Mouse (Mus musculus) cerebellum, adult 2 months (tissue): ENCODE data around the gene Ddx31. TPM values are rescaled to one million over a fixed set of nuclear protein-coding genes. Genes with fewer than 3 reads are reported as not detected.

Experiments
- DNase-seq, 2 experiments: peaks; one replicate each; pipeline ENCODE4 v3.0.0; 2021
- H3K27ac ChIP-seq: fragments of 200-500 bp; 2 replicates; pipeline ENCODE4 v1.5.1; 2012; ENCODE audit warnings: low read length, control low read depth, inconsistent platforms; ENCODE audit not compliant: insufficient read depth
- H3K27me3 ChIP-seq: fragments of 200-500 bp; 2 replicates; pipeline ENCODE4 v1.6.1; 2012; ENCODE audit warnings: inconsistent platforms, mild to moderate bottlenecking, low read length, moderate library complexity; ENCODE audit not compliant: control insufficient read depth, insufficient read depth
- H3K4me1 ChIP-seq: fragments of 200-500 bp; 2 replicates; pipeline ENCODE4 v1.6.1; 2011; ENCODE audit warnings: low read length; ENCODE audit not compliant: control insufficient read depth, insufficient read depth
- H3K4me3 ChIP-seq: fragments of 200-500 bp; replicated peaks from 2 replicates; pipeline ENCODE3; 2011; ENCODE audit warnings: mild to moderate bottlenecking, low read depth, low read length, control low read depth; ENCODE audit not compliant: insufficient read depth
- CTCF ChIP-seq: fragments of 200-500 bp; IDR thresholded peaks from 2 replicates; pipeline ENCODE4 v1.5.1; 2011; ENCODE audit warnings: low read depth, mild to moderate bottlenecking, control low read depth, low read length, moderate library complexity, borderline replicate concordance; ENCODE audit not compliant: insufficient read depth
- POLR2A ChIP-seq: fragments of 200-500 bp; IDR thresholded peaks from 2 replicates; pipeline ENCODE4 v1.6.1; 2011; ENCODE audit warnings: low read length, control low read depth, borderline replicate concordance; ENCODE audit not compliant: insufficient read depth
- WGBS: fragments of 180-500 bp; shearing (Covaris S2); methylation state at CpG from one replicate; pipeline ENCODE4 v1.1.7; 2018; 5-methylcytosine and 5-hydroxymethylcytosine counted together
- polyA plus RNA-seq: library from polyadenylated mRNA; depleted of rRNA; stranded (reverse); fragments of >200 nt; gene quantifications from 2 replicates; pipeline ENCODE4 v1.2.3, GENCODE M21; 2012; rRNA removed

Ddx31 gene
- polyA plus RNA-seq, 1 experiment = 6.4 TPM

DNA sequence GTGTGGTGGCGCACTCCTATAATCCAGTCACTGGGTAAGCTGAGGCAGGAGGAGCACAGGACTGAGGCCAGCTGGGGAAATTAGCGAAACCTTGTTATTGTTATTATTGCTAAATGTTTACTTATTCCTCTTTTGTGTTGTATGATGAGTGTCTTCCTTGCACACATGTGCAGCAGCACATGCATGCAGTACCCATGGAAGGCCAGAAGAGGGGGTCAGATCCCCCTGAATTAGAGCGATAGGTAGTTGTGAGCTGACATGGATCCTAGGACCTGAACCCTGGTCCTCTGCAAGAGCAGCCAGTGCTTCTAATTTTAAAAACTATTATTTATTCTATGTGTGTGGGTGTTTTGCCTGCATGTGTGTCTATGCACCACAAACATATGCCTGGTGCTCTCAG, 90.4 kb downstream of the Ddx31 start:
- Histone ChIP-seq H3K27me3 (no peaks in the 10 kb centered on the region), H3K4me1 (no peaks in the 10 kb centered on the region), H3K4me3 (no peak overlapping the region), H3K27ac (no peak overlapping the region)
- no peak for TF ChIP-seq CTCF
- no peak for TF ChIP-seq POLR2A
- 96% methylated on average over 3 of the region's 3 CpGs for WGBS
- DNase-seq = no peak

DNA sequence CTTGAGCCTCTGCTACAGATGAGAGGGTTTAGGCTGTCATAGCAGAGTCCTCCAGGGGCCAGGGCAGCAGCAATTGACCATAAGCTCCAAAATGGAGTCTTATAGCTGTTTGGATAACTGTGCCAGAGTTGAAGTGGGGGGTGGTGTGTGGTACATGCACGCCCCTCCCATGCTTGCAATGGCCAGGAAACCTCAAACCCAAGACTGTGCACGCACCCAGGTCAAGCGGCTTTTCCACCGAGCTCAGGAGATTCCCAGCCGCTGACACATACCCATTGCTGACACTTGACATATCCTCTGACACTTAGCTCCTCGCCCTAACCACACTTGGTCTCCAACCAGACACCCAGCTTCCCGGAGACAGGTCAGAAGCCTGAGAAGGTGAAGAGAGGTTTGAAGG, 98.8 kb downstream of the Ddx31 start:
- H3K27me3 ChIP-seq = no peaks in the 10 kb centered on the region
- no peak for DNase-seq
- no peaks in the 10 kb centered on the region; the same call in 1 of the 2 replicates for H3K4me1 ChIP-seq
- TF ChIP-seq CTCF (no peak), POLR2A (no peak)
- no peak overlapping the region for H3K4me3 ChIP-seq
- 88% methylated on average over 7 of the region's 7 CpGs for WGBS
- H3K27ac ChIP-seq = no peak overlapping the region

DNA sequence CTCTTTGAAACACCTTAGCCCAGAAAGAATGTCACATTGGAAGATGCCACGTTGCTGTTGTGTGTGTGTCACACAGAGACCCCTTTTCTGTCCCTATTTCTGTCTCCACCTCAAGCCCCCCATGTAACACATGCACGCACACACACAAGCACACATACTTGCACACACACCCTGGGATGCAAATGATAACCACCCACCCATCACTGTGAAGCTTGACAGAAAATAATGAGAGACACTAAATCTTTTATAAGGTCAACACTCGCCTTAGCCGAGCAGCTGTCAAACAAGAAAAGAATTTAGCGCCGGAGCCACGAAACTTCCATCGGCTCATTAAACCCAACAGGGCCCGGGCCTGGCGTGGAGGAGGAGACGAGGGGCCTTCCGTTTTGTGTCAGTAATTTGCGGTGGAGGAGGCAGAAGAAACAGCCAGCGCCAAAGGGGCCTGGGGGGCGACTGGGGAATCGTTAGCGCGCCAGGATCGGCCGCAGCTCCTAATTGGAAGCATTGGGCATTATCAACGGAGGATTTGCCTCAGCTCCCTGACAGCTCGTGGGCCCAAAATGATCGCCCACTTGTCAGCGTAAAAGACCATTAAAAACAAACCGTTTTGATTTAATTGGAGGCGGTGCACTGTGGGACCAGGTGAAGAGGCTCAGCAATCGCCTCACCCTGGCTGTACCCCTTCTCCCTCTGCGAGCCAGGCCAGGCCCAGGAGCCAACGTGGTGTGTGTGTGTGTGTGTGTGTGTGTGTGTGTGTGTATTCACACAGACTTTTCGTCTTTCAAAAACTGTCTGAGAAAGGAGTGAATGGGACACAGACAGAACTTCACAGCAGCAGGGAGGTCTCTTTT, 103.7 kb downstream of the Ddx31 start:
- WGBS = 22% methylated on average over 30 of the region's 30 CpGs
- H3K27ac ChIP-seq = no peak overlapping the region

DNA sequence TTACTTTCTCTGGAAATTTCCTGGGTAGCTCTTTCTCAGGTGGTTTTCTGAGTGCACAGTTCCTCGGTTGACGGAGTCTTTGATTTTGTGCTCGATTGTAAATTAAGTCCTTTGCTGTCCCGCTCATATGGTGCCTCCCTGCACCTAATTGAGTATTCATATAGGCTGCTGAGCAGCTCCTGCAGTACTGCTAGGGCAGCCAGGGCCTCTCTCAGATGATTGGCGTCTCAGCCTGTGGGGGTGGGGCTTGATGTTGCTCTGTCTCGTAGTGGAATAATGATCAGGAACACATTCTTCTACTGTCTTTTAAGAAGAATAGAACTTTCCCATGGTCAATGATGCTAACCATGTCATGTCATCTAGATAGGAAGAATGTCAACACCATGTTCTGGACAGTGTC, 105.2 kb downstream of the Ddx31 start:
- Histone ChIP-seq H3K4me3 (no peak overlapping the region), H3K27ac (no peak overlapping the region), H3K27me3 (no peaks in the 10 kb centered on the region; the same call in 1 of the 2 replicates), H3K4me1 (no peaks in the 10 kb centered on the region)
- no peak for TF ChIP-seq CTCF
- TF ChIP-seq POLR2A = no peak
- WGBS = 49% methylated on average over 6 of the region's 6 CpGs
- DNase-seq = no peak

More for the DNA sequence above, 103.7 kb downstream of the Ddx31 start:
- no peaks in the 10 kb centered on the region; the same call in 1 of the 2 replicates for H3K4me1 ChIP-seq
- no peak for DNase-seq
- H3K27me3 ChIP-seq = no peaks in the 10 kb centered on the region; the same call in 1 of the 2 replicates
- H3K4me3 ChIP-seq = no peak overlapping the region
- TF ChIP-seq POLR2A = no peak

- Histone ChIP-seq H3K27me3 (no peaks in the 10 kb centered on the region; the same call in 1 of the 2 replicates), H3K27ac (no peak overlapping the region), H3K4me1 (no peaks in the 10 kb centered on the region), H3K4me3 (no peak overlapping the region)
- WGBS = 77% methylated on average over 3 of the region's 3 CpGs
- TF ChIP-seq CTCF = no peak
- no peak for DNase-seq
Measured at GRCm38 (mm10) chr2:28946312-28946711, 106.1 kb downstream of the Ddx31 start.

DNA sequence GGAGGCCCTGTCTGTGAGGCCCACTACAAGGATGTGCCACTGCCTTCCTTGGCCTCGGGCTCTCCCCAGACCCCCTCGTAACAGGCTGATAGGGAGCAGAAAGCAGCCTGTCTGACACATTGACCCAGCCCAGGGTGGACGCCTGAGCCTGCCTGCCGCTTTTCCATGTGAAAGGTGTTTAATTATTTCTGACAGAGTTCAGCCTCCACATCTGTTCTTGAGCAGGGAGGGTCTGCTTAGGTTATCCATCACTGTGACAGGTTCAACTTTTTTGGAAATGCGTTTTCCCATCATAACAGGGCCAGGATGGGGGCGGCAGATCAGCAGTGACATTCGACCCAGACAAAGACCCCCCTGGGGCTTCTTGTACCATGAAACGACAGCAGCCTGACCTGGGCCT, 112.8 kb downstream of the Ddx31 start:
- DNase-seq = no peak
- Histone ChIP-seq H3K4me1 (no peaks in the 10 kb centered on the region), H3K27ac (no peak overlapping the region), H3K27me3 (no peaks in the 10 kb centered on the region), H3K4me3 (no peak overlapping the region)
- TF ChIP-seq CTCF (no peak), POLR2A (no peak)
- 57% methylated on average over 8 of the region's 8 CpGs for WGBS

DNA sequence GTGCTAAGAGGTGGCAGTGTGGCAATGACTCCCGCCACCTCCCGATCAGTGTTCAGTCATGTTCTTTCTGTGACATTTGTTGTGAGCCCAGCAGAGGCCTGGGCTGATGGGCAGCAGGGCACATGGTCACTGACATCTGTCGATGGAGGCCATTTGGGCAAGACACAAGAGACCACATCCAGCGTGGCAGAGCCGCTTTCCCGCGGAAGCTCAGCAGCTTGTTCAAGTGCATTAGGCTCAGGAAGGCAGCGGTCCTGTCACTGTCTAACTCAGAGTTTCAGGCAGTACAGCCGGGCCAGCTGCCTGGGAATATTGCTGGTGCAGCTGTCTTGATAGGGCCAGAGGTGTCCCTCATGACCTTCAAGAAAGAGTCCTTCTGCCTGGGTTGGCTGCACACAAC, 114.4 kb downstream of the Ddx31 start:
- no peak for TF ChIP-seq POLR2A
- no peak for TF ChIP-seq CTCF
- H3K4me3 ChIP-seq = no peak overlapping the region
- DNase-seq = no peak
- no peaks in the 10 kb centered on the region for H3K4me1 ChIP-seq
- 34% methylated on average over 9 of the region's 9 CpGs for WGBS
- H3K27ac ChIP-seq = no peak overlapping the region
- no peaks in the 10 kb centered on the region for H3K27me3 ChIP-seq

Other genes starting within 250 kb of the Ddx31 start
- gene Gfi1b, start 218.4 kb upstream of the Ddx31 start, polyA plus RNA-seq = 0.18 TPM in 1 of 2 replicates, not detected in the other
- 34.4 and 34.9 TPM in 2 replicates for gene Tsc1, start 199.2 kb upstream of the Ddx31 start, polyA plus RNA-seq
- 0.61 and 1.5 TPM in 2 replicates for gene Spaca9, start 140.7 kb upstream of the Ddx31 start, polyA plus RNA-seq
- gene Ak8, start 140.2 kb upstream of the Ddx31 start, polyA plus RNA-seq = 0.70 and 0.98 TPM in 2 replicates
- gene Gtf3c4, start within 50 bp of the Ddx31 start, polyA plus RNA-seq = 15.5 and 15.7 TPM in 2 replicates
- 12.0 and 12.6 TPM in 2 replicates for gene Barhl1, start 76.3 kb downstream of the Ddx31 start, polyA plus RNA-seq
- gene Cfap77, start 214.7 kb downstream of the Ddx31 start, polyA plus RNA-seq = 0.38 and 0.41 TPM in 2 replicates
- 16.1 and 17.3 TPM in 2 replicates for gene Ttf1, start 219.9 kb downstream of the Ddx31 start, polyA plus RNA-seq